Mouse (Mus musculus): Measurements from ENCODE around the gene Hook2.

The Hook2 gene

DNA sequence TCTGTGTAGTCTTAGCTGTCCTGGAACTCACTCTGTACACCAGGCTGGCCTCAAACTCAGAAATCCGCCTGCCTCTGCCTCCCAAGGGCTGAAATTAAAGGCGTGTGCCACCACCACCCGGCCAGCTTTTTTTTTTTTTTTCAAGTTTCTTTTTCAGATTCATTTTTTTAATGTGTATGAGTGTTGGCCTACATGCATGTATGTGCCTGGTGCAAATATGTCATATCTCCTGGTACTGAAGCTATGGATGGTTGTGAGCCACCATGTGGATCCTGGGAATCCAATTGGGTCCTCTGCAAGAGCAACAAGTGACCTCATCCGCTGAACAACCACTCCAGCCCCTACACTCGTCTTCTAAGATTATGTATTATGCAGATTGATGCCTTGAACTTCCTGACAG, 3.0 kb upstream of the Hook2 start:
- DNase-seq (ENCODE audit: low spot score in 2 of 2), result no peak

DNA sequence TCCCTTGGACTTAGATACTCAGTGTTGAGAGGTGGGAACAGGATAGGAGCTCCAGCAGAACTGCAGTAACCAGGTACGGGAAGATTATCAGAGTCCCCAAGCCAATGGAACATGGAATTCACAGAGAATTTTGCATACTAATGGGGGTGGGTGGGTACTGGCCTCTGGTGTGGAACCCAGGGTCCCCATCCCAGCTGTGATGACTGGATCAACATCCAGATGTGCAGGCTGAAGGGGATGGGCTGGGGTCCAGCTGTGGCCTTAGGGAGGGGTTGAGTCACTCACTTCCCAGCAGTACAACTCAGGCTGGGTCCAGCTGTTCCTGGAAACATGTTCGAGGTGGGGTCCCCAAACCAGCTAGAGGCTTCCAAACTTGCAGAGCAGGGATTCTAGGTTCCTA, 2.5 kb upstream of the Hook2 start:
- DNase-seq (ENCODE audit: low spot score in 2 of 2), result no peak

- DNase-seq (ENCODE audit: low spot score in 2 of 2), result no peak
These were observed 1.1 kb upstream of the Hook2 start for GRCm38 (mm10) chr8:84989311-84989731.

DNA sequence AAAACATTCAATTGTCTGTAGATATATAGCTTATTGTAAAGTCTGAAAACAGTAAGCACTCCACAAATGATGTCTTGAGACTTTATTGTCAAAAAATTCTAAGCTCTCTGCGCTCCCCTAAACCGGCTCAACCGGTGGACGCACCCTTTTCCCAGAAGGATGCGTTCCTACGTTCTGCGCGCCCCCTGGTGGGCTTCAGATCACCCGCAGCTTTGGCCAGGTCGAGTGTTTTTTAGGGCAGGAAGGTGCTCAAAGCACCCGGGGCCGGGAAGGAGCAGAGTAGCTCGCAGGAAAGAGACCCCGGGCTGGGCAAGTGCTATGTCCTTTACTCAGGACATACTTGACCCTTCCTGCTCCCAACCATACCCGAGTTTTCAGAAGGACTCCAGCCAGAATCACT, 593 bp upstream of the Hook2 start:
- DNase-seq (ENCODE audit: low spot score in 2 of 2), result peak; percentile 85 to 90

- DNase-seq (ENCODE audit: low spot score in 2 of 2), result no peak
These were observed 433 bp downstream of the Hook2 start for GRCm38 (mm10) chr8:84990836-84991235.

- no peak for DNase-seq (ENCODE audit: low spot score in 2 of 2)
These were observed 4.0 kb downstream of the Hook2 start for GRCm38 (mm10) chr8:84994375-84994774.

DNA sequence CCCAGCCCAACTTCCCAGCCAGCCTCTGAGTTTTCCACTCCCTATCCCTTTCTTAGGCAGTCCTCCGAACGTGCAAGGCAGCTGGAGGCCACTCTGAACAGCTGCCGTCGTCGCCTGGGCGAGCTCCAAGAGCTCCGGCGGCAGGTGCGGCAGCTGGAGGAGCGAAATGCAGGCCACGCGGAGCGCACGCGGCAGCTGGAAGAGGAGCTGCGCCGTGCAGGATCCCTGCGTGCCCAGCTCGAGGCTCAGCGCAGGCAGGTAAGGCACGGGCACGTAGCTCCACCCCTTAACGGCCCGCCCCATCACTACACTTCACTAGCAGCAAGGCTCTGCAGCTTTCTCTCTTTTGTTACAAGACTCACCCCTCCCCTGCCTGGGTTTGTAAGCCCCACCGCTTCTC, 5.3 kb downstream of the Hook2 start:
- no peak for DNase-seq (ENCODE audit: low spot score in 2 of 2)

DNA sequence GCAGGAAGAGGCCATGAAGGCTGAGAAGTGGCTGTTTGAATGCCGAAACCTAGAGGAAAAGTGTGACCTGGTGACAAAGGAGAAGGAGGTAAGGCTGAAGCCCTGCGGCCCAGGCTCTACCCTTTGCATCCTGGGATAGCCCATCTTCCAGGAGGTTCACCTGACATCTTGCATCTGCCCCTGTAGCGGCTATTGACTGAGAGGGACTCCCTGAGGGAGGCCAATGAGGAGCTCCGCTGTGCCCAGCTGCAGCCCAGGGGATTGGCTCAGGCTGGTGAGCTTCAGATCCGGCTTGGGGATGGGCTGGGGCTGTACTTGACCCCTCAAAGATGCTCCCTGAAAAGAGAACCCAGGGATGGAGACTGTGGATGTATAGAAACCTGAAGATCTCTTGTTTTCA, 6.6 kb downstream of the Hook2 start:
- DNase-seq (ENCODE audit: low spot score in 2 of 2), result no peak

GRCm38 (mm10) chr8:84997649-84998295, 7.4 kb downstream of the Hook2 start:
- DNase-seq (ENCODE audit: low spot score in 2 of 2), result peak; percentile 92 to 94

DNA sequence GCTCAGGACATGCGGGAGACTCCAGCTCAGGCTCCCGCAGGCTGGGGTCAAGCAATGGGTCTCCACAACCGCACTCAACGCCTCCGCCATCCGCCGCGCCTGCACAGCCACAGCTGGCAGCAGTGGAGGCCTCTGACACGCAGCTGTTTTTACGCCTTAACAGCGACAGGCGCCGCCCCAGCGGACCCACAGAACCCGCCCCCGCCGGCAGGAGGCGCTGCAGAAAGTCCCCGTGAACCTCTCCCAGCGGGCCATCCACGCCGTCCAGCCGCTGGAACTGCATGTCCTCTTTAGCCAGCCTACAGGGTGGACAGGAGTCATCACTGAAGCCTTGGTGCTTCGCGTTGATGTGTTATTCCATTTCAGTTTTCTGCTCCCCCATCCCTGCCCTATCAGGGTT, 17.3 kb downstream of the Hook2 start:
- DNase-seq (ENCODE audit: low spot score in 2 of 2), result no peak

GRCm38 (mm10) chr8:85011242-85011641, 20.8 kb downstream of the Hook2 start:
- DNase-seq (ENCODE audit: low spot score in 2 of 2), result no peak

DNA sequence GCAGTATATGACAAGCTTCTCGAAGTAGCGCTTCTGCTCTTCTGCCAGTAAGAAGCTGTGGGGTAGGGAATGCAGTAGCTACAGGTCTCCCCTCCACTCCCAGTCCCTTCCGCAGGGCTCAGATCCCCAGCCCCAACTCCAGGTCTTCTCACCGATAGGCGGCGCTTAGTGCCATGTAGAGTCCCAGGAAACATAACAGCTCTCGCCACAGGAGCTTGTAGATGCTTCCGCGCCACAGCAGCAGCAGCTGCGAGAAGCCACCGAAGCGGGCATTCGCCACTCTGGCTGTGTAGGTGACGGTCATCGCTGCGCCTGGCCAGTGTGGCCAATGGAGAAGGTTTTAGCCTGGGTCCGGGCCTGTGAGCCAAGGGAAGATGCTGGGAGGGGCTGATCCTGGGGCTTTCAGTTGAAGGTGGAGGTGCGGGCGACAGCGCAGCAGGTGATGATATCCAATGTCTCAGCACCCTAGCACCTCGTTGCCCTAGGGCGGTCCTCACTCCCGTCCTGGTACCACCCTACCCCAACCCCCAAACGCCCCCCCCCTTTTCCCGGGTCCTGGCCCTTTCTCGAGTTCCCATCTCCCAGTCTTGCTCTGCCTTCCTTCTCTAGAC, 22.9 kb downstream of the Hook2 start:
- peak; percentile 71 to 82 for DNase-seq (ENCODE audit: low spot score in 2 of 2)

GRCm38 (mm10) chr8:85014431-85014830, 24.0 kb downstream of the Hook2 start, which contains the start of gene Best2:
Gene Best2 (minus strand): TSS chr8:85014531.
- no peak for DNase-seq (ENCODE audit: low spot score in 2 of 2)

- no peak for DNase-seq (ENCODE audit: low spot score in 2 of 2)
These were observed 26.3 kb downstream of the Hook2 start for GRCm38 (mm10) chr8:85016724-85017123.

DNA sequence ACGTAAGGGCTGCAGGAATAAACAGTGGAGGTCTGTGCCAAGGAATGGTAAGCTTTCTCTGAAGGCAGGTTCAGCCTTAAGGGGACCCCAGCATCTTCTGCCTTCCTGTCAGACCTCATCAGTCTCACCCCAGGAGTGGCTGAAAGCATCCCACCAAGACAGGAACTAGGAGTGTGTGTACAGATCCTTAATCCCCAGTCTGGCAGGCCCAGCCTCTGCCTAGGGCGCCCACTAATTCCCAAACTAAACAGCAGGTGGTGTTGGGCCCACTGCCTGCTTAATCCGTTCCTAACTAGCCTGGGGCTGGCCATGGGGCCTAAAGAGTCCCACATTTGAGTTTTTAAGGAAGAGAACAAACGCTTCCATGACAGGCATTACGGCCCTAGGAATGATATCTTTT, 26.8 kb downstream of the Hook2 start:
- DNase-seq (ENCODE audit: low spot score in 2 of 2), result no peak

GRCm38 (mm10) chr8:85021514-85022055, 31.2 kb downstream of the Hook2 start:
- DNase-seq (ENCODE audit: low spot score in 2 of 2), result no peak

- no peak for DNase-seq (ENCODE audit: low spot score in 2 of 2)
These were observed 33.4 kb downstream of the Hook2 start for GRCm38 (mm10) chr8:85023846-85024245.

DNA sequence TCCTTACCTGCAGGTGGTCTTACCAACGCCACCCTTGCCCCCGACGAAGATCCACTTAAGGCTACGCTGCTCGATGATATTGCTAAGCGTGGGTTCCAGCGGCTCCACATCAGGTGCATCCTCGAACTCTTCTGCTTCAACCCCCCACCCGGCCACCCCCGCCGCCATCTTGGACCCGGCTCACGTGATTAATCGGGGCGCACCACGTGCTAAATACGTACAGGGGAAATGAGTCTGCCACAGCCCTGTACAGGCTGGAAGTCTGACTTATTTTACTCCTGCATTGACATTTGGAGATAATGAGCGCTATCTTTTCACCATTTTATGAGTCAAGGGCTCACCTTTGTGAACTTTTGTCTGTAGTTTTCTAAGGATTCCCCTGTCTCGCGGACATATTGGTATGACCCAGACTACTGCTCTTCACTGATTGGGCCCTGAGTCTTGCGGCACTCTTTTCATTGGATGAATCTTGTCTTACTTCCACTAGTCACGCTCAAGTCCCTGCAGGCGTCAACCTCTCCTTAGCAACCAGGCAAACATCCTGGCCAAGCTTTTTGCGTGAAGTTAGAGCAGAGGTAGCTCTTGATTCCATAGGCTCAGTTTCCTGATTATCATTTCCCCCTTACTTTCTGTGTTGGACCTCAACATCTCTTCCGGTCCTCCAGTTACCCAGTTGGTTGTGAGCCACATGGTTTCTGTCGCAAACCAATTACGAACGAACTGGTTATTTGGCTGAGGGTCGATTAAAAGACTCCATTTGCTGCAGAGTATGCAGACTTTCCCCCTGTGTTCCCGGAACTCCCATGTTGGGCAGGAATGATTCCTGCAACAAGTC, 34.9 kb downstream of the Hook2 start, which contains the start of gene Asna1:
Asna1 (minus strand) TSS at position 184 of the 835 bp plus-strand sequence.
- peak; percentile 85 to 88 for DNase-seq (ENCODE audit: low spot score in 2 of 2)

- DNase-seq (ENCODE audit: low spot score in 2 of 2), result peak; percentile 97
These were observed 36.5 kb downstream of the Hook2 start, which contains the start of gene Trir for GRCm38 (mm10) chr8:85026670-85027515. Gene Trir (plus strand): TSS chr8:85026823.

- no peak for DNase-seq (ENCODE audit: low spot score in 2 of 2)
These were observed 37.1 kb downstream of the Hook2 start for GRCm38 (mm10) chr8:85027516-85027855.

DNA sequence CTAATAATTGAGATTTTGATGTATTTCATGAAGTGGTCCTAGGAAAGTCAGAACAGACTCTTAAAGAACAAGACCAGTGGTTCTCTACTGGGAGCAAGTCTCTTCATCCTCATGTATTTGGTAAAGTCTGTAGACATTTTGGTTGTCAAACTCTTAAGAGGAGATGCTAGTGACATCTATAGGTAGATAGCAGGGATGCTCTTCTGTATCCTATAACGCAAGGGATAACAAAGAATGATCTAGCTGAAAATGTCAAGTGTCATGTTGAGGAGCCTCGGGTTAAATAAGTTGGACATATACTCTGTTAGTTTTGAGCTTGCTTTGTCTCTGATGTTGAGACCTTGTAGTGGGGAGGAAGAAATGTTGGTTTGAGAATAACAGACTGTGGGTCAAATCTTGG, 37.5 kb downstream of the Hook2 start:
- DNase-seq (ENCODE audit: low spot score in 2 of 2), result no peak
